In genomic region chr4:56287980-56288379, GRCm38 (mm10) we compare ENCODE assay signal across 22 mouse cellular contexts.
DNase-seq lines count a peak whose midpoint lies in the region; ATAC-seq and TF ChIP-seq lines count a peak whose summit lies in the region.
"Had no signal": no experiment of that assay in that cellular context is flagged by ENCODE, and none has a peak within 500 bp of the region (broad histone marks: within the 10 kb centered on the region; RNA-seq: fewer than 3 reads in every experiment).

No protein-coding gene starts in this region.

- H3K27me3 ChIP-seq in heart, adult 2 months (ENCODE audit: control insufficient read depth, insufficient read depth, low read length), result no peaks in the 10 kb centered on the region
- H3K27me3 ChIP-seq in heart, embryonic 11.5 days (ENCODE audit: control insufficient read depth, insufficient read depth, low read length), result no peaks in the 10 kb centered on the region
- no peaks in the 10 kb centered on the region for H3K27me3 ChIP-seq in heart, embryonic 14.5 days (ENCODE audit: control insufficient read depth, insufficient read depth, low read length)
- H3K27me3 ChIP-seq: CH12.LX; embryonic facial prominence, embryonic 13.5 days; forebrain, embryonic 12.5 days; intestine, embryonic 15.5 days; kidney, embryonic 15.5 days; Patski had no signal

- no peak for TF ChIP-seq EP300 in heart, adult 2 months (IDR thresholded peaks at IDR 0.05; ENCODE audit: insufficient read depth, low read depth, low read length)

- DNase-seq in heart, adult 2 months, result peak in 1 of 2 experiments; percentile 17
- DNase-seq in heart, adult 9 months (ENCODE audit: low spot score in 2 of 2), result peak; percentile 37 to 39
- peak; percentile 71 to 72 for DNase-seq in heart, postnatal 10 days
- DNase-seq in ovary, postnatal 10 days (ENCODE audit: low spot score), result no peak
- no peak for DNase-seq in cerebellum, adult 11 months
- DNase-seq in adrenal gland, adult 18-20 months (ENCODE audit: low spot score in 2 of 2), result no peak
- DNase-seq: adrenal gland, adult 8-10 months; cerebellum, adult 18-20 months; cerebellum, adult 9-11 months; cerebellum, postnatal 36 days; gastrocnemius, postnatal 10 days; kidney, adult 18-20 months had no signal

- H3K4me2 ChIP-seq in heart, embryonic 11.5 days, result no peak overlapping the region
- H3K4me2 ChIP-seq in heart, embryonic 14.5 days (ENCODE audit: low read length), result no peak overlapping the region
- H3K4me2 ChIP-seq: embryonic facial prominence, embryonic 13.5 days; forebrain, embryonic 12.5 days; hindbrain, embryonic 14.5 days; intestine, embryonic 15.5 days; kidney, embryonic 15.5 days had no signal

- WGBS in heart, adult 2 months, result 47% methylated on average over 2 of the region's 2 CpGs
- WGBS in heart, embryonic 11.5 days (ENCODE audit: insufficient replicate concordance), result 39% methylated on average over 2 of the region's 2 CpGs
- WGBS in heart, embryonic 14.5 days, result 32% methylated on average over 2 of the region's 2 CpGs

- no peak overlapping the region for H3K9ac ChIP-seq in heart, adult 2 months (ENCODE audit: low read depth, low read length)
- no peak overlapping the region for H3K9ac ChIP-seq in heart, embryonic 11.5 days (ENCODE audit: low read depth, low read length)
- no peak overlapping the region for H3K9ac ChIP-seq in heart, embryonic 14.5 days (ENCODE audit: low read length)
- H3K9ac ChIP-seq: embryonic facial prominence, embryonic 13.5 days; forebrain, embryonic 12.5 days; hindbrain, embryonic 14.5 days; intestine, embryonic 15.5 days; kidney, embryonic 15.5 days had no signal

- no peaks in the 10 kb centered on the region for H3K9me3 ChIP-seq in heart, embryonic 11.5 days (replicated peaks; ENCODE audit: control insufficient read depth, low read length)
- H3K9me3 ChIP-seq in heart, embryonic 14.5 days (ENCODE audit: control insufficient read depth, low read length), result no peaks in the 10 kb centered on the region
- H3K9me3 ChIP-seq: embryonic facial prominence, embryonic 13.5 days; forebrain, embryonic 12.5 days; intestine, embryonic 15.5 days; kidney, embryonic 15.5 days had no signal

- H3K4me1 ChIP-seq in heart, adult 2 months (ENCODE audit: control insufficient read depth, insufficient read depth, low read length), result peaks cover 2% of the 10 kb centered on the region
- no peaks in the 10 kb centered on the region for H3K4me1 ChIP-seq in heart, embryonic 11.5 days (ENCODE audit: control insufficient read depth, insufficient read depth, low read length)
- peaks cover 7 to 27% of the 10 kb centered on the region in 2 experiments for H3K4me1 ChIP-seq in heart, embryonic 14.5 days (ENCODE audit: control insufficient read depth in 2 of 2, insufficient read depth in 2 of 2, low read length in 2 of 2)
- H3K4me1 ChIP-seq: embryonic facial prominence, embryonic 13.5 days; forebrain, embryonic 12.5 days; intestine, embryonic 15.5 days; kidney, embryonic 15.5 days had no signal

- TF ChIP-seq POLR2A in heart, adult 2 months (IDR thresholded peaks at IDR 0.05; ENCODE audit: insufficient read depth, low read depth, low read length), result no peak

- TF ChIP-seq CTCF in heart, adult 2 months (IDR thresholded peaks at IDR 0.05), result no peak

- intact Hi-C loops in heart, adult 2 months (cut with DNase I), result no loop called here
- intact Hi-C loops in heart, postnatal 10 days (cut with DNase I), result no loop called here

- H3K79me2 ChIP-seq in heart, adult 2 months (replicated peaks; ENCODE audit: control insufficient read depth, insufficient read depth, low read length), result no peaks in the 10 kb centered on the region

- no peaks in the 10 kb centered on the region for H3K36me3 ChIP-seq in heart, adult 2 months (ENCODE audit: control insufficient read depth, insufficient read depth, low read length)
- H3K36me3 ChIP-seq in heart, embryonic 11.5 days (ENCODE audit: control insufficient read depth, insufficient read depth, low read length), result no peaks in the 10 kb centered on the region
- H3K36me3 ChIP-seq in heart, embryonic 14.5 days (ENCODE audit: control insufficient read depth, insufficient read depth, low read length), result no peaks in the 10 kb centered on the region
- H3K36me3 ChIP-seq: embryonic facial prominence, embryonic 13.5 days; forebrain, embryonic 12.5 days; intestine, embryonic 15.5 days; kidney, embryonic 15.5 days had no signal

- ATAC-seq in heart, embryonic 11.5 days (replicated peaks; ENCODE audit: insufficient number of reproducible peaks, low FRiP score, low TSS enrichment), result no peak
- ATAC-seq in heart, embryonic 14.5 days (ENCODE audit: insufficient number of reproducible peaks, insufficient read depth, low FRiP score, low read depth), result peak; percentile 64
- ATAC-seq: forebrain, embryonic 16.5 days; intestine, embryonic 15.5 days; Patski had no signal

- H3K4me3 ChIP-seq in heart, adult 2 months, result no peak overlapping the region
- H3K4me3 ChIP-seq in heart, embryonic 11.5 days (ENCODE audit: low read depth, low read length), result no peak overlapping the region
- H3K4me3 ChIP-seq in heart, embryonic 14.5 days (ENCODE audit: control insufficient read depth in 1 of 2, insufficient read depth in 1 of 2, low read depth in 1 of 2, low read length in 2 of 2), result no peak overlapping the region
- H3K4me3 ChIP-seq: embryonic facial prominence, embryonic 13.5 days; forebrain, embryonic 12.5 days; intestine, embryonic 15.5 days; kidney, embryonic 15.5 days had no signal

- H3K27ac ChIP-seq in heart, adult 2 months, result peak overlapping the region; percentile 17; the same call in 1 of the 2 replicates
- H3K27ac ChIP-seq in heart, embryonic 11.5 days (ENCODE audit: low read depth, low read length), result no peak overlapping the region
- H3K27ac ChIP-seq in heart, embryonic 14.5 days (replicated peaks in 1 of 2; ENCODE audit: control insufficient read depth in 1 of 2, insufficient read depth in 1 of 2, low read depth in 2 of 2, low read length in 2 of 2), result peak overlapping the region; percentile 66 to 75
- H3K27ac ChIP-seq: embryonic facial prominence, embryonic 13.5 days; forebrain, embryonic 12.5 days; hindbrain, embryonic 14.5 days; intestine, embryonic 15.5 days; kidney, embryonic 15.5 days had no signal

Comparison
In these comparisons a context has a peak if more than half of its experiments do, and no peak if none do; other contexts are left out.
1. DNase-seq: peak in heart, adult 9 months (2 of 2) and heart, postnatal 10 days (2 of 2); none in ovary, postnatal 10 days (single experiment), cerebellum, adult 11 months (single experiment) and adrenal gland, adult 18-20 months (0 of 2).